Mouse (Mus musculus) layer of hippocampus, postnatal 36 days (tissue): ENCODE measurements at regions not wholly inside any gene's neighbourhood (a gene's known extent, or its start where the extent isn't known, plus 50 kb on each side); places are given as distances from the start of the nearest gene placed in this dataset.

Experiments
- DNase-seq, 2 experiments: peaks; one replicate each; pipeline ENCODE4 v3.0.0; 2022

GRCm38 (mm10) chr14:17234898-17235297 is 415.9 kb upstream of the Rarb start:
- DNase-seq: no peak

- no peak for DNase-seq
Measured at GRCm38 (mm10) chr14:17211502-17211901, 392.5 kb upstream of the Rarb start.

- DNase-seq: no peak
Measured at GRCm38 (mm10) chr14:17205691-17206090, 386.7 kb upstream of the Rarb start.

- no peak for DNase-seq
Measured at GRCm38 (mm10) chr14:17203251-17204015, 384.5 kb upstream of the Rarb start.

GRCm38 (mm10) chr14:17192953-17193352 is 374.0 kb upstream of the Rarb start:
- no peak for DNase-seq

- DNase-seq: no peak
Measured at GRCm38 (mm10) chr14:17173218-17173617, 354.3 kb upstream of the Rarb start.

- peak; percentile 32 to 45 for DNase-seq
Measured at GRCm38 (mm10) chr14:17172330-17173110, 353.6 kb upstream of the Rarb start.

- no peak for DNase-seq
Measured at GRCm38 (mm10) chr14:17171896-17172295, 352.9 kb upstream of the Rarb start.

GRCm38 (mm10) chr14:17158324-17158723 is 339.4 kb upstream of the Rarb start:
- no peak for DNase-seq

- DNase-seq: no peak
Measured at GRCm38 (mm10) chr14:17156402-17156954, 337.5 kb upstream of the Rarb start.

- DNase-seq: no peak
Measured at GRCm38 (mm10) chr14:17120679-17121078, 301.7 kb upstream of the Rarb start.

GRCm38 (mm10) chr14:17106668-17107067 is 287.7 kb upstream of the Rarb start:
- no peak for DNase-seq

GRCm38 (mm10) chr14:17102486-17102885 is 283.5 kb upstream of the Rarb start:
- no peak for DNase-seq

GRCm38 (mm10) chr14:17090573-17090937 is 271.6 kb upstream of the Rarb start:
- DNase-seq: no peak

- DNase-seq: no peak
Measured at GRCm38 (mm10) chr14:17089640-17090572, 270.9 kb upstream of the Rarb start.

GRCm38 (mm10) chr14:17089089-17089634 is 270.2 kb upstream of the Rarb start:
- DNase-seq: no peak

GRCm38 (mm10) chr14:17087828-17088227 is 268.9 kb upstream of the Rarb start:
- DNase-seq: no peak

- no peak for DNase-seq
Measured at GRCm38 (mm10) chr14:17083907-17084306, 265.0 kb upstream of the Rarb start.

GRCm38 (mm10) chr14:17081904-17082303 is 262.9 kb upstream of the Rarb start:
- DNase-seq: no peak

- no peak for DNase-seq
Measured at GRCm38 (mm10) chr14:17079513-17079912, 260.6 kb upstream of the Rarb start.

- no peak for DNase-seq
Measured at GRCm38 (mm10) chr14:17061358-17061757, 242.4 kb upstream of the Rarb start.

GRCm38 (mm10) chr14:17058438-17058837 is 239.5 kb upstream of the Rarb start:
- no peak for DNase-seq
